Mouse (Mus musculus) kidney, embryonic 16.5 days (tissue): ENCODE data around the gene Ramp1. TPM values are rescaled to one million over a fixed set of nuclear protein-coding genes. Genes with fewer than 3 reads are reported as not detected.

Experiments used
- ATAC-seq: fragments of 200-750 bp; cut with Nextera tagmentation; 2 replicates; pipeline ENCODE4 v1.8.0; 2017; ENCODE audit warnings: moderate TSS enrichment; ENCODE audit not compliant: low FRiP score, low TSS enrichment
- H3K27ac ChIP-seq: fragments of 300-500 bp; sonication (generic); 2 replicates; pipeline ENCODE4 v1.5.1; 2014; ENCODE audit warnings: low read length
- H3K27me3 ChIP-seq: fragments of 300-500 bp; sonication (generic); 2 replicates; pipeline ENCODE4 v1.6.1; 2014; ENCODE audit warnings: low read length, control low read depth, mixed read lengths; ENCODE audit not compliant: insufficient read depth
- H3K36me3 ChIP-seq: fragments of 300-500 bp; sonication (generic); 2 replicates; pipeline ENCODE4 v1.6.1; 2014; ENCODE audit warnings: low read length, control low read depth, mixed read lengths; ENCODE audit not compliant: insufficient read depth
- H3K4me1 ChIP-seq: fragments of 300-500 bp; sonication (generic); 2 replicates; pipeline ENCODE4 v1.6.1; 2014; ENCODE audit warnings: low read length, control low read depth, mixed read lengths; ENCODE audit not compliant: insufficient read depth
- H3K4me2 ChIP-seq: fragments of 300-500 bp; sonication (generic); replicated peaks from 2 replicates; pipeline ENCODE4 v1.6.1; 2014; ENCODE audit warnings: low read depth, low read length
- H3K4me3 ChIP-seq: fragments of 300-500 bp; sonication (generic); 2 replicates; pipeline ENCODE4 v1.5.1; 2014; ENCODE audit warnings: mild to moderate bottlenecking, low read length
- H3K9ac ChIP-seq: fragments of 300-500 bp; sonication (generic); replicated peaks from 2 replicates; pipeline ENCODE4 v1.6.1; 2014; ENCODE audit warnings: low read length
- H3K9me3 ChIP-seq: fragments of 300-500 bp; sonication (generic); 2 replicates; pipeline ENCODE4 v1.6.1; 2016; ENCODE audit warnings: low read length, control low read depth
- WGBS: fragments of 180-500 bp; shearing (Covaris S2); extraction: QIAGEN DNeasy Blood & Tissue Kit; methylation state at CpG from one replicate; pipeline ENCODE4 v1.1.7; 2014; 5-methylcytosine and 5-hydroxymethylcytosine counted together
- polyA plus RNA-seq: library from polyadenylated mRNA; unstranded; fragments of >200 nt; fragmentation: Nextera tagmentation; extraction: Ambion mirVana; gene quantifications from 2 replicates; pipeline ENCODE4 v1.2.1, GENCODE M21; 2015

The Ramp1 gene
- polyA plus RNA-seq, 1 experiment from 2014 or later: 2.2 TPM

GRCm38 (mm10) chr1:91180174-91180565 lies 548 bp downstream of the Ramp1 start:
- peaks cover 20% of the 10 kb centered on the region for H3K27me3 ChIP-seq

GRCm38 (mm10) chr1:91180723-91181122 lies 1.1 kb downstream of the Ramp1 start:
- no peak overlapping the region for H3K4me3 ChIP-seq
- peaks cover 24% of the 10 kb centered on the region for H3K4me1 ChIP-seq
- H3K27ac ChIP-seq: no peak overlapping the region
- no peak for ATAC-seq
- no peaks in the 10 kb centered on the region for H3K36me3 ChIP-seq
- H3K9me3 ChIP-seq: no peaks in the 10 kb centered on the region
- H3K9ac ChIP-seq: no peak overlapping the region
- H3K4me2 ChIP-seq: no peak overlapping the region
- H3K27me3 ChIP-seq: peaks cover 20% of the 10 kb centered on the region
- 70% methylated on average over 6 of the region's 6 CpGs for WGBS

More at GRCm38 (mm10) chr1:91180174-91180565, 548 bp downstream of the Ramp1 start:
- ATAC-seq: no peak
- Histone ChIP-seq H3K4me2 (peak overlapping the region; percentile 80), H3K9me3 (no peaks in the 10 kb centered on the region), H3K27ac (no peak overlapping the region), H3K36me3 (no peaks in the 10 kb centered on the region), H3K4me3 (peak overlapping the region; percentile 46), H3K9ac (peak overlapping the region; percentile 54), H3K4me1 (peaks cover 24% of the 10 kb centered on the region)
- WGBS: 6% methylated on average over 14 of the region's 14 CpGs

GRCm38 (mm10) chr1:91181261-91181660 lies 1.6 kb downstream of the Ramp1 start:
- H3K4me3 ChIP-seq: no peak overlapping the region
- H3K9me3 ChIP-seq: 0 out of 2 replicates have a peak, but pooled peaks cover under 1% of the 10 kb centered on the region
- H3K36me3 ChIP-seq: no peaks in the 10 kb centered on the region
- no peak overlapping the region for H3K9ac ChIP-seq
- H3K27me3 ChIP-seq: peaks cover 20% of the 10 kb centered on the region
- WGBS: 40% methylated on average over 5 of the region's 5 CpGs
- H3K4me1 ChIP-seq: peaks cover 24% of the 10 kb centered on the region
- ATAC-seq: peak; percentile 52
- peak overlapping the region; percentile 19; the same call in 1 of the 2 replicates for H3K4me2 ChIP-seq
- no peak overlapping the region for H3K27ac ChIP-seq

GRCm38 (mm10) chr1:91181784-91182450 lies 2.3 kb downstream of the Ramp1 start:
- no peak for ATAC-seq
- Histone ChIP-seq H3K4me1 (peaks cover 24% of the 10 kb centered on the region), H3K36me3 (no peaks in the 10 kb centered on the region), H3K4me2 (peak overlapping the region; percentile 19; the same call in 1 of the 2 replicates), H3K27ac (no peak overlapping the region), H3K27me3 (peaks cover 20% of the 10 kb centered on the region), H3K9ac (no peak overlapping the region), H3K9me3 (0 out of 2 replicates have a peak, but pooled peaks cover 6% of the 10 kb centered on the region), H3K4me3 (no peak overlapping the region)
- WGBS: 35% methylated on average over 12 of the region's 12 CpGs

- ATAC-seq: no peak
- H3K4me3 ChIP-seq: no peak overlapping the region
- peaks cover 20% of the 10 kb centered on the region for H3K27me3 ChIP-seq
- WGBS: 83% methylated on average over 10 of the region's 10 CpGs
- no peaks in the 10 kb centered on the region for H3K36me3 ChIP-seq
- H3K9ac ChIP-seq: no peak overlapping the region
- 0 out of 2 replicates have a peak, but pooled peaks cover 6% of the 10 kb centered on the region for H3K9me3 ChIP-seq
- H3K4me1 ChIP-seq: peaks cover 24% of the 10 kb centered on the region
- H3K27ac ChIP-seq: no peak overlapping the region
- H3K4me2 ChIP-seq: no peak overlapping the region
Observed at GRCm38 (mm10) chr1:91183305-91183704, 3.7 kb downstream of the Ramp1 start.

- WGBS: 84% methylated on average over 6 of the region's 6 CpGs
- Histone ChIP-seq H3K27me3 (peaks cover 7% of the 10 kb centered on the region; the same call in 1 of the 2 replicates), H3K4me3 (no peak overlapping the region), H3K4me1 (0 out of 2 replicates have a peak, but pooled peaks cover 7% of the 10 kb centered on the region), H3K4me2 (no peak overlapping the region), H3K27ac (no peak overlapping the region), H3K9ac (no peak overlapping the region), H3K9me3 (0 out of 2 replicates have a peak, but pooled peaks cover 6% of the 10 kb centered on the region), H3K36me3 (no peaks in the 10 kb centered on the region)
- no peak for ATAC-seq
Observed at GRCm38 (mm10) chr1:91186677-91187076, 7.1 kb downstream of the Ramp1 start.

GRCm38 (mm10) chr1:91187315-91187714 lies 7.7 kb downstream of the Ramp1 start:
- 0 out of 2 replicates have a peak, but pooled peaks cover 2% of the 10 kb centered on the region for H3K4me1 ChIP-seq
- no peak for ATAC-seq
- 0 out of 2 replicates have a peak, but pooled peaks cover 6% of the 10 kb centered on the region for H3K9me3 ChIP-seq
- 93% methylated on average over 5 of the region's 5 CpGs for WGBS
- H3K27ac ChIP-seq: no peak overlapping the region
- H3K9ac ChIP-seq: no peak overlapping the region
- peaks cover 7% of the 10 kb centered on the region; the same call in 1 of the 2 replicates for H3K27me3 ChIP-seq
- no peak overlapping the region for H3K4me3 ChIP-seq
- no peak overlapping the region for H3K4me2 ChIP-seq
- no peaks in the 10 kb centered on the region for H3K36me3 ChIP-seq

GRCm38 (mm10) chr1:91187786-91188640 lies 8.4 kb downstream of the Ramp1 start:
- 86% methylated on average over 7 of the region's 7 CpGs for WGBS
- no peaks in the 10 kb centered on the region for H3K4me1 ChIP-seq
- H3K9ac ChIP-seq: no peak overlapping the region
- peaks cover 4% of the 10 kb centered on the region; the same call in 1 of the 2 replicates for H3K27me3 ChIP-seq
- no peak overlapping the region for H3K27ac ChIP-seq
- no peak overlapping the region for H3K4me2 ChIP-seq
- no peaks in the 10 kb centered on the region for H3K36me3 ChIP-seq
- ATAC-seq: no peak
- H3K9me3 ChIP-seq: 0 out of 2 replicates have a peak, but pooled peaks cover 6% of the 10 kb centered on the region
- no peak overlapping the region for H3K4me3 ChIP-seq

- no peaks in the 10 kb centered on the region for H3K27me3 ChIP-seq
- ATAC-seq: no peak
- H3K27ac ChIP-seq: no peak overlapping the region
- H3K4me1 ChIP-seq: no peaks in the 10 kb centered on the region
- 86% methylated on average over 10 of the region's 10 CpGs for WGBS
- H3K9ac ChIP-seq: no peak overlapping the region
- 0 out of 2 replicates have a peak, but pooled peaks cover 6% of the 10 kb centered on the region for H3K9me3 ChIP-seq
- H3K4me3 ChIP-seq: no peak overlapping the region
- H3K36me3 ChIP-seq: no peaks in the 10 kb centered on the region
- H3K4me2 ChIP-seq: no peak overlapping the region
Observed at GRCm38 (mm10) chr1:91188851-91189460, 9.3 kb downstream of the Ramp1 start.
